Mouse (Mus musculus) small intestine, adult 2 months (tissue): Measurements from ENCODE around the gene Zfp940. TPM values are rescaled to one million over a fixed set of nuclear protein-coding genes. Genes with fewer than 3 reads are reported as not detected.
"Not testable (repeated sequence)": the region's sequence is repeated elsewhere in the genome, so short reads cannot be mapped to it uniquely, and the experiment has no call there.

Source experiments
- H3K27ac ChIP-seq: fragments of 200-500 bp; 2 replicates; pipeline ENCODE4 v1.5.1; 2012; ENCODE audit warnings: low read depth, low read length, control low read depth, inconsistent platforms; ENCODE audit not compliant: insufficient read depth
- H3K27me3 ChIP-seq: fragments of 200-500 bp; 2 replicates; pipeline ENCODE4 v1.6.1; 2012; ENCODE audit warnings: mild to moderate bottlenecking, moderate library complexity, low read length, inconsistent platforms; ENCODE audit not compliant: control insufficient read depth, insufficient read depth
- H3K36me3 ChIP-seq: fragments of 200-500 bp; 2 replicates; pipeline ENCODE4 v1.6.1; 2012; ENCODE audit warnings: mild to moderate bottlenecking, low read length, control low read depth, inconsistent platforms; ENCODE audit not compliant: control insufficient read depth, insufficient read depth
- H3K4me1 ChIP-seq: fragments of 200-500 bp; 2 replicates; pipeline ENCODE4 v1.6.1; 2012; ENCODE audit warnings: low read length, inconsistent platforms, mixed read lengths; ENCODE audit not compliant: control insufficient read depth, insufficient read depth, insufficient read length
- H3K4me3 ChIP-seq: fragments of 200-500 bp; 2 replicates; pipeline ENCODE4 v1.5.1; 2012; ENCODE audit warnings: low read depth, mild to moderate bottlenecking, control low read depth, inconsistent platforms, low read length, moderate library complexity
- CTCF ChIP-seq: fragments of 200-500 bp; IDR thresholded peaks from 2 replicates; pipeline ENCODE4 v1.5.1; 2012; ENCODE audit warnings: low read depth, mild to moderate bottlenecking, control low read depth, inconsistent platforms, low read length, moderate library complexity, mixed read lengths; ENCODE audit not compliant: insufficient replicate concordance, insufficient read length; ENCODE audit errors: extremely low read depth
- POLR2A ChIP-seq: fragments of 200-500 bp; IDR thresholded peaks from 2 replicates; pipeline ENCODE4 v1.6.1; 2012; ENCODE audit warnings: low read depth, mild to moderate bottlenecking, control low read depth, inconsistent platforms, low read length, moderate library complexity
- WGBS: fragments of 180-500 bp; shearing (Covaris S2); methylation state at CpG from one replicate; pipeline ENCODE4 v1.1.7; 2018; 5-methylcytosine and 5-hydroxymethylcytosine counted together
- polyA plus RNA-seq: library from polyadenylated mRNA; depleted of rRNA; stranded (reverse); fragments of >200 nt; gene quantifications from 2 replicates; pipeline ENCODE4 v1.2.3, GENCODE M21; 2012; rRNA removed

Gene Zfp940
- 0.05 and 0.06 TPM in 2 replicates for polyA plus RNA-seq

DNA sequence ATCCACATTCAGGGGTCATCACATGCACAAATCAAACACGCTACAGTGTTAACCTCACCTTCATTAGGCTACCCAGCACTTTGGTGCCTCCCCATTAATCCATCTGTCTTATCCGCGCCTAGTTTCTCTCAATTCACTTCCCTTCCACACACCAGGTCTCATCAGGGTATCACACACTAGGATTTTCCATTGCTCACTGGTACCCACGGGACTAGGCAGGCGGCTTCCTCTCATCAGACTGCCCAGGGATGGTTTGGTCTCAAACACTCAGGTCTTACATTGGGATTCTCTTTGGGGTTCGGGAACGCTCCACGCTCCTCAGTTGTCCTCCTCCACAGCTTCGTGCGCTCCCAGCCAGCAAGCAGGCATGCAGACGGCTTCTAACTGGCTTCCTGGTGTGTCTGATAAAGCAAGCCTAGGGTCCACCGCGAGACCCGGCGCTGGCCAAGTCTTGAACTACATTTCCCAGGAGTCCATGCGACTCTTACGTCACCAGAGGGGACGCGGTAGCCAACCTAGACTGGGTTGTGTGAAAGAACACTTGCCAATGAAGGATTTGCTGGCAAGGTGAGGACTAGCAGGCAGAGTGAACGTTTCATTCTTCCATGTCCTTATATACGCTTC is at the start of gene Zfp940:
Gene Zfp940 (minus strand): TSS at position 451 of the 624 bp plus-strand sequence.
- Histone ChIP-seq H3K4me1 (peaks cover 2% of the 10 kb centered on the region; the same call in 1 of the 2 replicates), H3K27ac (no peak within 1 kb of the TSS), H3K36me3 (no peaks in the 10 kb centered on the region), H3K4me3 (peak within 1 kb of the TSS; percentile 72), H3K27me3 (no peaks in the 10 kb centered on the region)
- TF ChIP-seq CTCF (no peak), POLR2A (0 out of 2 replicates have a peak, but pooled peaks have one; percentile 21)
- 2% methylated on average over 21 of the region's 21 CpGs for WGBS

DNA sequence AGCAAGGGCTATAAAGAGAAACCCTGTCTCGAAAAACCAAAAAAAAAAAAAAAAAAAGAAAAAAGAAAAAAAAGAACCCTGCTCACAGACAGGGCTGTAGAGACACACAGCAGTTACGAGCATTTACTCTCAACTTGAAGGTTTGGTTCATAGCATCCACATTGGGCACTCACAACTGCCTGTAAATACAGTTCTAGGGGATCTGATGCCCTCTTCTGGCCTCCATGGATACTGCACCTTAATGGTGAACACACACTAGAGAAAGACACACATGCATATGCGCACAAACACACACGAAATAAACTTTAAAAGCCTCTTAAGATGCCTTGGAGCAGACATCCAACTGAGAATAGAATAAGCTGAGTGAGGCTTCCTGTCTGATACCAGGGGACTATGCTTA is 44.9 kb upstream of the Zfp940 start:
- peaks cover 62% of the 10 kb centered on the region for H3K36me3 ChIP-seq

DNA sequence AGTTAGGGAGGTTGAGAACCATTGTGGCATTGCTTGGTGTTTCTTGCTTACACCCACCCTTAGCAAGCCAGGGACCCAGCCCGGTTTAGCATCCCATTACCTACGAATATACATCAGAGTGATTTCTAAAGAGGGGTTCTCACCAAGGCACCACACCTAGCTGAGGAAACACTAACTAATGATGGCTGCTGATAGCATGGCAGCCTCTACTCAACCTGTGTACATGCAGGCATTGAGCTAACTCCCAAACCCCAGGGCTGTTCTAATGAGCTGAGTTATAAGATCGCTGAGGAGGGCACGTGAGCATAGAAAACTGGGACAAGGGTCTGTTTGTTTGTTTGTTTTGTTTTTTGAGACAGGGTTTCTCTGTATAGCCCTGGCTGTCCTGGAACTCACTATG is 39.3 kb upstream of the Zfp940 start:
- Histone ChIP-seq H3K36me3 (peaks cover 34% of the 10 kb centered on the region), H3K27me3 (no peaks in the 10 kb centered on the region; the same call in 1 of the 2 replicates), H3K4me3 (no peak overlapping the region), H3K4me1 (no peaks in the 10 kb centered on the region), H3K27ac (no peak overlapping the region)
- 98% methylated on average over 4 of the region's 4 CpGs for WGBS
- no peak for TF ChIP-seq CTCF
- no peak for TF ChIP-seq POLR2A

More for the DNA sequence above, 44.9 kb upstream of the Zfp940 start:
- H3K27ac ChIP-seq: no peak overlapping the region
- no peaks in the 10 kb centered on the region for H3K27me3 ChIP-seq
- no peaks in the 10 kb centered on the region for H3K4me1 ChIP-seq
- H3K4me3 ChIP-seq: no peak overlapping the region
- TF ChIP-seq POLR2A: no peak
- 89% methylated on average over 4 of the region's 4 CpGs for WGBS

DNA sequence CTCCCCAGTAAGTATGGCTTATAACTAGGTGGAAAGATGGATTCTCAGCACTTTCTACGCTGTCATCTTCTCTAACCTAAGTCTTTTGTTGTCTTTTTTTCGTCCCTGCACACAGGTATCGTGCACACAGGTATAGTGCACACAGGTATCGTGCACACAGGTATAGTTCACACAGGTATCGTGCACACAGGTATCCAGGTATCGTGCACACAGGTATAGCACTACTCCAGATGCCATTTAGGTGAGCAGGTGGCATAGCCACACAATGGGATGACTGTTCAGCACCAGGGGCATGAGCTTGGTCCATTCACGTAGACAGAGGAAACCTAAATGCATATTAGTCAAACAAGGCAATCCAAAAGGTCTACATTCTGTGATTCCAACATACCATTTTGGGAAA is 37.0 kb upstream of the Zfp940 start:
- 96% methylated on average over 7 of the region's 7 CpGs for WGBS
- H3K36me3 ChIP-seq: peaks cover 24% of the 10 kb centered on the region
- H3K27ac ChIP-seq: no peak overlapping the region

DNA sequence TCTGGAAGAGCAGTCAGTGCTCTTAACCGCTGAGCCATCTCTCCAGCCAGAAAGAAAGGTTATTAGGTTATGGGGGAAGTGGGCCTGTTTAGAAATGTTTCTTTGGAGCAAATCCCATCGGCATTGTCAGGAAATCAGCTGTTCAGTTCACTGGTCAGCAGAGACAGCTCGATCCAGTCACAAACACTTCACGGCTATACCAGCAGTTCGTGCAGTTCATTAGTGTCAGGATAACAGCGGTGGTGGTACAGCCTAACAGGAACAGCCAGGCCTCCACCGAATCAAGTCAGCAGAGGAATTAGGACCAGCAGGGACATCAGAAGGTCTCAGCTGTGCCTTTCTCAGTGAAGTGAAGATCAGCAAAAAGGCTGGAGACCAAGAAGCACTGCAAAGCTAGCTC is 27.4 kb upstream of the Zfp940 start:
- Histone ChIP-seq H3K27ac (no peak overlapping the region), H3K4me1 (no peaks in the 10 kb centered on the region), H3K36me3 (no peaks in the 10 kb centered on the region), H3K27me3 (no peaks in the 10 kb centered on the region), H3K4me3 (no peak overlapping the region)
- TF ChIP-seq CTCF: no peak
- no peak for TF ChIP-seq POLR2A
- WGBS: 89% methylated on average over 7 of the region's 7 CpGs

More for the DNA sequence above, 37.0 kb upstream of the Zfp940 start:
- TF ChIP-seq POLR2A (no peak), CTCF (no peak)
- H3K4me1 ChIP-seq: no peaks in the 10 kb centered on the region
- no peak overlapping the region for H3K4me3 ChIP-seq
- H3K27me3 ChIP-seq: no peaks in the 10 kb centered on the region; the same call in 1 of the 2 replicates

DNA sequence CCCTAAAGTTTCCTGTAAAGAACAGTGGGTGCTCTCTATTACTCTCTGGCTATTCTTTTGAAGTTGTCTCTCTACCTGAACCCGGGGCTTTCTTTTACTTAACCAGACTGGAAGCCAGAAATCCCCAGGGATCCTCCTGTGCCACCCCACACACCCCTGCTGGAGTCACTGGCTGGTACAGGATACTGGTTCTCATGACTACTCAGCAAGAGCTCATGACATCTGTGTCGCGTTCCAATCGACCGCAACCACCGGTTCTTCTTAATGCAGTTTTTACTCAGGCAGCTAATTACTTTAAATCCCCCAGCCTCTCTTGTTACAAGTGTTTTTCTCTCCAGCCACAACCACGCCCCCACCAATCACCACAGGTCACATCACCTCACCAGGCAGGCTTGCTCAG is 26.6 kb upstream of the Zfp940 start:
- H3K4me3 ChIP-seq: no peak overlapping the region
- TF ChIP-seq POLR2A (no peak), CTCF (no peak)
- WGBS: 71% methylated on average over 7 of the region's 7 CpGs
- no peaks in the 10 kb centered on the region for H3K4me1 ChIP-seq
- no peaks in the 10 kb centered on the region for H3K27me3 ChIP-seq
- peaks cover 4% of the 10 kb centered on the region for H3K36me3 ChIP-seq
- H3K27ac ChIP-seq: no peak overlapping the region

DNA sequence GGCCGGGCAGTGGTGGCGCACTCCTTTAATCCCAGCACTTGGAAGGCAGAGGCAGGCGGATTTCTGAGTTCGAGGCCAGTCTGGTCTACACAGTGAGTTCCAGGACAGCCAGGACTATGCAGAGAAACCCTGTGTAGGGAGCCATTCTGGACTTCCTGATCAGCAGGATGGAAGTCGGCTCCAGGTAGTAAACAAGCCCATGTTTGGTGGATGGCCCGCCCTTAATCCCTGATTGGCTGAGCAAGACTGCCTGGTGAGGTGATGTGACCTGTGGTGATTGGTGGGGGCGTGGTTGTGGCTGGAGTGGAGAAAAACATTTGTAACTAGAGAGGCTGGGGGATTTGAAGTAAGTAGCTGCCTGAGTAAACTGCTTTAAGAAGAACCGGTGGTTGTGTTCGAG is 24.1 kb upstream of the Zfp940 start:
- not testable (repeated sequence) for H3K36me3 ChIP-seq, H3K27me3 ChIP-seq
- WGBS: 96% methylated on average over 9 of the region's 9 CpGs

More for the DNA sequence above, 24.1 kb upstream of the Zfp940 start:
- H3K4me1 ChIP-seq, H3K27ac ChIP-seq, H3K4me3 ChIP-seq: not testable (repeated sequence)
